Mouse (Mus musculus): ENCODE data around the gene Zmynd8. TPM values are rescaled to one million over a fixed set of nuclear protein-coding genes. Genes with fewer than 3 reads are reported as not detected.

Zmynd8 gene
- total RNA-seq, 2 experiments from 2014 or later = 48.7 to 55.5 TPM

GRCm38 (mm10) chr2:165881585-165882431, 17.0 kb downstream of the Zmynd8 start:
- intact Hi-C loops (cut with DNase I) = no loop called here
- DNase-seq = peak; percentile 63 to 69

- DNase-seq = no peak
- intact Hi-C loops (cut with DNase I) = no loop called here
Observed at GRCm38 (mm10) chr2:165881220-165881584, 17.6 kb downstream of the Zmynd8 start.

GRCm38 (mm10) chr2:165880501-165881182, 18.2 kb downstream of the Zmynd8 start:
- DNase-seq = peak; percentile 89 to 92
- intact Hi-C loops (cut with DNase I) = no loop called here

- intact Hi-C loops (cut with DNase I) = no loop called here
- peak in 1 of 2 experiments; percentile 43 for DNase-seq
Observed at GRCm38 (mm10) chr2:165879403-165880178, 19.2 kb downstream of the Zmynd8 start.

GRCm38 (mm10) chr2:165878907-165879361, 19.9 kb downstream of the Zmynd8 start:
- peak in 1 of 2 experiments; percentile 34 for DNase-seq
- intact Hi-C loops (cut with DNase I) = no loop called here

GRCm38 (mm10) chr2:165878021-165878585, 20.7 kb downstream of the Zmynd8 start:
- intact Hi-C loops (cut with DNase I) = no loop called here
- no peak for DNase-seq

GRCm38 (mm10) chr2:165877180-165877579, 21.6 kb downstream of the Zmynd8 start:
- DNase-seq = no peak
- intact Hi-C loops (cut with DNase I) = no loop called here

- intact Hi-C loops (cut with DNase I) = no loop called here
- no peak for DNase-seq
Observed at GRCm38 (mm10) chr2:165876201-165876918, 22.5 kb downstream of the Zmynd8 start.

- intact Hi-C loops (cut with DNase I) = loop anchor here (2.0 kb wide), 1 partner anchor 17 kb away; no protein-coding TSS in a partner anchor
Observed at GRCm38 (mm10) chr2:165875406-165875955, 23.3 kb downstream of the Zmynd8 start.

GRCm38 (mm10) chr2:165874461-165875339, 24.1 kb downstream of the Zmynd8 start:
- intact Hi-C loops (cut with DNase I) = loop anchor here (2.0 kb wide), 1 partner anchor 16 kb away; no protein-coding TSS in a partner anchor
- peak; percentile 87 for DNase-seq

More at GRCm38 (mm10) chr2:165875406-165875955, 23.3 kb downstream of the Zmynd8 start:
- no peak for DNase-seq

GRCm38 (mm10) chr2:165873777-165874176, 25.0 kb downstream of the Zmynd8 start:
- intact Hi-C loops (cut with DNase I) = loop anchor here (2.0 kb wide), 1 partner anchor 15 kb away; no protein-coding TSS in a partner anchor

GRCm38 (mm10) chr2:165873196-165873595, 25.6 kb downstream of the Zmynd8 start:
- DNase-seq = peak; percentile 64 to 74
- intact Hi-C loops (cut with DNase I) = no loop called here

More at GRCm38 (mm10) chr2:165873777-165874176, 25.0 kb downstream of the Zmynd8 start:
- DNase-seq = no peak

- intact Hi-C loops (cut with DNase I) = no loop called here
Observed at GRCm38 (mm10) chr2:165869257-165869656, 29.6 kb downstream of the Zmynd8 start.

GRCm38 (mm10) chr2:165868522-165869175, 30.2 kb downstream of the Zmynd8 start:
- DNase-seq = peak; percentile 70 to 71

More at GRCm38 (mm10) chr2:165869257-165869656, 29.6 kb downstream of the Zmynd8 start:
- DNase-seq = no peak

GRCm38 (mm10) chr2:165867549-165867948, 31.3 kb downstream of the Zmynd8 start:
- intact Hi-C loops (cut with DNase I) = no loop called here

More at GRCm38 (mm10) chr2:165868522-165869175, 30.2 kb downstream of the Zmynd8 start:
- intact Hi-C loops (cut with DNase I) = no loop called here

GRCm38 (mm10) chr2:165866951-165867387, 31.8 kb downstream of the Zmynd8 start:
- peak; percentile 49 to 53 for DNase-seq

More at GRCm38 (mm10) chr2:165867549-165867948, 31.3 kb downstream of the Zmynd8 start:
- DNase-seq = no peak

GRCm38 (mm10) chr2:165866412-165866811, 32.4 kb downstream of the Zmynd8 start:
- intact Hi-C loops (cut with DNase I) = no loop called here
- peak; percentile 38 to 51 for DNase-seq

More at GRCm38 (mm10) chr2:165866951-165867387, 31.8 kb downstream of the Zmynd8 start:
- intact Hi-C loops (cut with DNase I) = no loop called here

Measured in heart, postnatal 10 days (tissue).